Mouse (Mus musculus): ENCODE data around the gene Xpo4.
"Not testable (repeated sequence)": the region's sequence is repeated elsewhere in the genome, so short reads cannot be mapped to it uniquely, and the experiment has no call there.

Xpo4 gene

GRCm38 (mm10) chr14:57664822-57665627, at the start of gene Xpo4:
Gene Xpo4, minus strand, starts transcription at chr14:57665430.
- DNase-seq (ENCODE audit: low read depth, low spot score) = peak; percentile 68

- no peak for DNase-seq (ENCODE audit: low read depth, low spot score)
These were observed 47.7 kb upstream of the Xpo4 start for GRCm38 (mm10) chr14:57712884-57713283.

- DNase-seq (ENCODE audit: low read depth, low spot score) = no peak
These were observed 45.8 kb upstream of the Xpo4 start for GRCm38 (mm10) chr14:57711059-57711458.

- DNase-seq (ENCODE audit: low read depth, low spot score) = no peak
These were observed 43.9 kb upstream of the Xpo4 start for GRCm38 (mm10) chr14:57709171-57709570.

- DNase-seq (ENCODE audit: low read depth, low spot score) = no peak
These were observed 43.4 kb upstream of the Xpo4 start for GRCm38 (mm10) chr14:57708580-57708979.

- no peak for DNase-seq (ENCODE audit: low read depth, low spot score)
These were observed 42.1 kb upstream of the Xpo4 start for GRCm38 (mm10) chr14:57707100-57707893.

- no peak for DNase-seq (ENCODE audit: low read depth, low spot score)
These were observed 41.5 kb upstream of the Xpo4 start for GRCm38 (mm10) chr14:57706760-57707099.

- DNase-seq (ENCODE audit: low read depth, low spot score) = no peak
These were observed 40.5 kb upstream of the Xpo4 start for GRCm38 (mm10) chr14:57705759-57706158.

GRCm38 (mm10) chr14:57705075-57705474, 39.8 kb upstream of the Xpo4 start:
- DNase-seq (ENCODE audit: low read depth, low spot score) = no peak

- peak; percentile 55 for DNase-seq (ENCODE audit: low read depth, low spot score)
These were observed 36.8 kb upstream of the Xpo4 start for GRCm38 (mm10) chr14:57701915-57702477.

- DNase-seq (ENCODE audit: low read depth, low spot score) = no peak
These were observed 34.3 kb upstream of the Xpo4 start for GRCm38 (mm10) chr14:57699461-57699970.

- DNase-seq (ENCODE audit: low read depth, low spot score) = no peak
These were observed 33.8 kb upstream of the Xpo4 start for GRCm38 (mm10) chr14:57699016-57699415.

GRCm38 (mm10) chr14:57696066-57696465, 30.8 kb upstream of the Xpo4 start:
- no peak for DNase-seq (ENCODE audit: low read depth, low spot score)

- peak; percentile 67 for DNase-seq (ENCODE audit: low read depth, low spot score)
These were observed 30.3 kb upstream of the Xpo4 start for GRCm38 (mm10) chr14:57695550-57695949.

- DNase-seq (ENCODE audit: low read depth, low spot score) = peak; percentile 39
These were observed 29.0 kb upstream of the Xpo4 start for GRCm38 (mm10) chr14:57694246-57694645.

- DNase-seq (ENCODE audit: low read depth, low spot score) = no peak
These were observed 27.4 kb upstream of the Xpo4 start for GRCm38 (mm10) chr14:57692517-57693130.

- no peak for DNase-seq (ENCODE audit: low read depth, low spot score)
These were observed 26.1 kb upstream of the Xpo4 start for GRCm38 (mm10) chr14:57691316-57691715.

GRCm38 (mm10) chr14:57690681-57691080, 25.5 kb upstream of the Xpo4 start:
- DNase-seq (ENCODE audit: low read depth, low spot score) = no peak

GRCm38 (mm10) chr14:57688066-57688465, 22.8 kb upstream of the Xpo4 start:
- DNase-seq (ENCODE audit: low read depth, low spot score) = not testable (repeated sequence)

GRCm38 (mm10) chr14:57687441-57687840, 22.2 kb upstream of the Xpo4 start:
- no peak for DNase-seq (ENCODE audit: low read depth, low spot score)

GRCm38 (mm10) chr14:57686647-57687046, 21.4 kb upstream of the Xpo4 start:
- no peak for DNase-seq (ENCODE audit: low read depth, low spot score)

- peak; percentile 64 for DNase-seq (ENCODE audit: low read depth, low spot score)
These were observed 19.3 kb upstream of the Xpo4 start for GRCm38 (mm10) chr14:57684579-57684978.

Data from ES-CJ7 (cell line).